Mouse (Mus musculus) embryonic facial prominence, embryonic 15.5 days (tissue): ENCODE results near the gene Dydc1. TPM values are rescaled to one million over a fixed set of nuclear protein-coding genes. Genes with fewer than 3 reads are reported as not detected.
"Not testable (repeated sequence)": the region's sequence is repeated elsewhere in the genome, so short reads cannot be mapped to it uniquely, and the experiment has no call there.

Experiments used
- ATAC-seq: fragments of 200-750 bp; cut with Nextera tagmentation; 2 replicates; pipeline ENCODE4 v1.8.0; 2017; ENCODE audit warnings: low read depth, moderate TSS enrichment; ENCODE audit not compliant: insufficient number of reproducible peaks, low FRiP score, low TSS enrichment
- H3K27ac ChIP-seq: fragments of 300-500 bp; sonication (generic); replicated peaks from 2 replicates; pipeline ENCODE4 v1.5.1; 2015; ENCODE audit warnings: mild to moderate bottlenecking, inconsistent platforms
- H3K27me3 ChIP-seq: fragments of 300-500 bp; sonication (generic); 2 replicates; pipeline ENCODE4 v1.6.1; 2015; ENCODE audit warnings: inconsistent platforms
- H3K36me3 ChIP-seq: fragments of 300-500 bp; sonication (generic); 2 replicates; pipeline ENCODE4 v1.6.1; 2015; ENCODE audit warnings: mild to moderate bottlenecking, inconsistent platforms
- H3K4me1 ChIP-seq: fragments of 300-500 bp; sonication (generic); 2 replicates; pipeline ENCODE4 v1.6.1; 2015; ENCODE audit warnings: inconsistent platforms
- H3K4me2 ChIP-seq: fragments of 300-500 bp; sonication (generic); replicated peaks from 2 replicates; pipeline ENCODE4 v1.6.1; 2015; ENCODE audit warnings: mild to moderate bottlenecking, inconsistent platforms
- H3K4me3 ChIP-seq: fragments of 300-500 bp; sonication (generic); replicated peaks from 2 replicates; pipeline ENCODE4 v1.5.1; 2015; ENCODE audit warnings: mild to moderate bottlenecking, inconsistent platforms
- H3K9ac ChIP-seq: fragments of 300-500 bp; sonication (generic); 2 replicates; pipeline ENCODE4 v1.6.1; 2015; ENCODE audit warnings: inconsistent platforms
- H3K9me3 ChIP-seq: fragments of 300-500 bp; sonication (generic); replicated peaks from 2 replicates; pipeline ENCODE4 v1.6.1; 2016; ENCODE audit warnings: inconsistent platforms
- WGBS: fragments of 180-500 bp; shearing (Covaris S2); methylation state at CpG from one replicate; pipeline ENCODE4 v1.1.7; 2015; 5-methylcytosine and 5-hydroxymethylcytosine counted together
- polyA plus RNA-seq: library from polyadenylated mRNA; unstranded; fragments of >200 nt; fragmentation: Nextera tagmentation; extraction: Ambion mirVana; gene quantifications from 2 replicates; pipeline ENCODE4 v1.2.1, GENCODE M21; 2015

Dydc1 gene
- polyA plus RNA-seq, 1 experiment from 2014 or later: 0.39 TPM

GRCm38 (mm10) chr14:41053190-41053589 is 19.5 kb upstream of the Dydc1 start:
- not testable (repeated sequence) for H3K36me3 ChIP-seq, H3K4me3 ChIP-seq
- WGBS: 71% methylated on average over 3 of the region's 4 CpGs

GRCm38 (mm10) chr14:41065168-41065567 is 7.5 kb upstream of the Dydc1 start:
- no peaks in the 10 kb centered on the region for H3K9me3 ChIP-seq
- H3K36me3 ChIP-seq: no peaks in the 10 kb centered on the region
- no peak overlapping the region for H3K27ac ChIP-seq
- no peaks in the 10 kb centered on the region for H3K27me3 ChIP-seq
- no peaks in the 10 kb centered on the region for H3K4me1 ChIP-seq
- no peak for ATAC-seq
- 57% methylated on average over 2 of the region's 2 CpGs for WGBS
- H3K4me2 ChIP-seq: no peak overlapping the region
- no peak overlapping the region for H3K9ac ChIP-seq
- no peak overlapping the region for H3K4me3 ChIP-seq

More at GRCm38 (mm10) chr14:41053190-41053589, 19.5 kb upstream of the Dydc1 start:
- H3K4me2 ChIP-seq, H3K9me3 ChIP-seq, ATAC-seq, H3K9ac ChIP-seq, H3K27me3 ChIP-seq, H3K4me1 ChIP-seq, H3K27ac ChIP-seq: not testable (repeated sequence)

DNA sequence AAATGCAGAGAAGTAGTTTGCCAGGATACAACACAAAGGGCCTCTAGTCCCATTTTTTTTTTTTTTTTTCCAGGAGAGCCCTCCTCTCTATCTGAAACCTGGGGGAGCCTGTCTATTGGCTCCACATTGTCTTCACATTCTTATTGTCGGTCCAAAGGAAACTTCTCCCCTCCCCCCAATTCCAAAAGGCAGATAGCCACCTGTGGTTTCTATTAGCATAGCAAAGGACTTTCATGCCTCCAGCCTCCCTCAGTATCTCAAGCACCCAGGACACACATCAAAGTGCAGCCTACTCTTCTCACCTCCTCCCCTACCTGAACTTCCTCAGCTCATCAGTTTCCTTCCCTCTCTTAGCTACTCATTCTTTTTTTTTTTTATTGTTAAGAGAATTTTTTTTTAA is 6.3 kb upstream of the Dydc1 start:
- WGBS: 10% methylated on average over 1 of the region's 1 CpGs
- Histone ChIP-seq H3K4me3 (no peak overlapping the region), H3K36me3 (no peaks in the 10 kb centered on the region), H3K4me2 (no peak overlapping the region), H3K9me3 (no peaks in the 10 kb centered on the region), H3K4me1 (no peaks in the 10 kb centered on the region), H3K9ac (no peak overlapping the region), H3K27ac (no peak overlapping the region), H3K27me3 (no peaks in the 10 kb centered on the region)
- ATAC-seq: no peak

GRCm38 (mm10) chr14:41069108-41069507 is 3.6 kb upstream of the Dydc1 start, which contains the start of gene Dydc2:
Gene Dydc2, minus strand, starts transcription at chr14:41069208.
- no peak for ATAC-seq
- H3K36me3 ChIP-seq: no peaks in the 10 kb centered on the region
- no peaks in the 10 kb centered on the region for H3K27me3 ChIP-seq
- no peak within 1 kb of the TSS for H3K4me3 ChIP-seq
- H3K9ac ChIP-seq: no peak within 1 kb of the TSS
- H3K4me2 ChIP-seq: no peak within 1 kb of the TSS
- peaks cover 10% of the 10 kb centered on the region; the same call in 1 of the 2 replicates for H3K4me1 ChIP-seq
- H3K27ac ChIP-seq: no peak within 1 kb of the TSS
- H3K9me3 ChIP-seq: no peaks in the 10 kb centered on the region

DNA sequence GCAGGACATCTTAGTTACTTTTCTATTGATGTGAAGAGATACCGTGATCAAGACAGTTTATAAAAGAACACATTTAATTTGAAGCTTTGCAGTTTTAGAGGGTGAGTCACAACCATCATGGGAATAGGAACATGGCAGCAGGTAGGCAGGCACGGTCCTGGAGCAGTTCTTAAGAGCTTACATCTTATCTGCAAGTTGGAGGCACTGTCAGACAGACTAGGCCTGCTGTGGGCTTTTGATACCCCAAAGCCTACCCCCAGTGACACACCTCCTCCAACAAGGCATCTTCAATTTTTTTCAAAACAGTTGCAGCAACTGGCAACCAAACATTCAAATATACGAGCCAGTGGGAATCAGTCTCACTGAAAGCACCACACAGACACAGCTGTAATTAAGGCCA is 2.4 kb upstream of the Dydc1 start:
- Histone ChIP-seq H3K27ac (no peak overlapping the region), H3K4me2 (no peak overlapping the region), H3K9ac (no peak overlapping the region), H3K36me3 (no peaks in the 10 kb centered on the region), H3K9me3 (no peaks in the 10 kb centered on the region), H3K27me3 (no peaks in the 10 kb centered on the region), H3K4me3 (no peak overlapping the region), H3K4me1 (peaks cover 10% of the 10 kb centered on the region; the same call in 1 of the 2 replicates)
- no peak for ATAC-seq
- 64% methylated on average over 3 of the region's 3 CpGs for WGBS

DNA sequence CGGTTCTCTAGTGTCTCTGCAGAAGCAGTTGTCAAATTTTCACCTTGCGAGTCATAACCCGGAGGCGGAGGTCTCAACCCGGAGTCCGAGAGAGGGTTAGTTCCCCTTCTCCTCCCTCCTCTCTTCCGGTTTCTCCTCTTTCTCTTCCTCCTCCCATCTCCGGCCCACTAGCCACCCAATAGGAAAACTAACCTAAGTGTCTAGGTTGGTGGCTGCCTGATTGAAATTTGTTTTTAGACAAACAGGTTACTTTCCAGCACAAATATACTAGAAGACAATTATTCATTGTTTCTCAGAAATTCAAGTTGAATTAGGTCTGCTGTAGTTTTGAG is 199 bp downstream of the Dydc1 start:
- no peak for ATAC-seq
- Histone ChIP-seq H3K4me1 (peaks cover 10% of the 10 kb centered on the region; the same call in 1 of the 2 replicates), H3K9ac (no peak overlapping the region), H3K9me3 (no peaks in the 10 kb centered on the region), H3K27me3 (no peaks in the 10 kb centered on the region), H3K4me2 (peak overlapping the region; percentile 60), H3K36me3 (no peaks in the 10 kb centered on the region), H3K4me3 (peak overlapping the region; percentile 43), H3K27ac (no peak overlapping the region)
- WGBS: 4% methylated on average over 8 of the region's 8 CpGs

GRCm38 (mm10) chr14:41082408-41082807 is 9.7 kb downstream of the Dydc1 start:
- 78% methylated on average over 2 of the region's 2 CpGs for WGBS
- Histone ChIP-seq H3K9me3 (no peaks in the 10 kb centered on the region), H3K4me3 (no peak overlapping the region), H3K27ac (no peak overlapping the region), H3K4me2 (no peak overlapping the region), H3K36me3 (no peaks in the 10 kb centered on the region), H3K4me1 (no peaks in the 10 kb centered on the region), H3K9ac (no peak overlapping the region), H3K27me3 (no peaks in the 10 kb centered on the region)
- ATAC-seq: no peak

- no peak overlapping the region for H3K27ac ChIP-seq
- no peak overlapping the region for H3K4me3 ChIP-seq
- H3K9me3 ChIP-seq: no peaks in the 10 kb centered on the region
- no peak for ATAC-seq
- WGBS: 92% methylated on average over 1 of the region's 1 CpGs
- H3K4me1 ChIP-seq: no peaks in the 10 kb centered on the region
- no peaks in the 10 kb centered on the region for H3K36me3 ChIP-seq
- no peak overlapping the region for H3K9ac ChIP-seq
- H3K4me2 ChIP-seq: no peak overlapping the region
- no peaks in the 10 kb centered on the region for H3K27me3 ChIP-seq
Measured at GRCm38 (mm10) chr14:41087509-41087908, 14.8 kb downstream of the Dydc1 start.

GRCm38 (mm10) chr14:41090777-41091176 is 18.1 kb downstream of the Dydc1 start:
- H3K9me3 ChIP-seq: no peaks in the 10 kb centered on the region
- no peaks in the 10 kb centered on the region for H3K36me3 ChIP-seq
- no peak overlapping the region for H3K9ac ChIP-seq
- H3K4me3 ChIP-seq: no peak overlapping the region
- no peak for ATAC-seq
- no peak overlapping the region for H3K4me2 ChIP-seq
- WGBS: 38% methylated on average over 8 of the region's 8 CpGs
- H3K4me1 ChIP-seq: no peaks in the 10 kb centered on the region
- no peaks in the 10 kb centered on the region for H3K27me3 ChIP-seq
- no peak overlapping the region for H3K27ac ChIP-seq

GRCm38 (mm10) chr14:41094114-41094513 is 21.4 kb downstream of the Dydc1 start:
- no peaks in the 10 kb centered on the region for H3K4me1 ChIP-seq
- H3K27ac ChIP-seq: no peak overlapping the region
- no peak overlapping the region for H3K4me2 ChIP-seq
- no peaks in the 10 kb centered on the region for H3K36me3 ChIP-seq
- H3K9ac ChIP-seq: no peak overlapping the region
- no peaks in the 10 kb centered on the region for H3K9me3 ChIP-seq
- no peak overlapping the region for H3K4me3 ChIP-seq
- 60% methylated on average over 1 of the region's 1 CpGs for WGBS
- no peaks in the 10 kb centered on the region for H3K27me3 ChIP-seq
- ATAC-seq: no peak

GRCm38 (mm10) chr14:41096296-41096860 is 23.7 kb downstream of the Dydc1 start:
- Histone ChIP-seq H3K36me3 (no peaks in the 10 kb centered on the region), H3K4me1 (no peaks in the 10 kb centered on the region), H3K9me3 (no peaks in the 10 kb centered on the region), H3K27me3 (no peaks in the 10 kb centered on the region), H3K27ac (no peak overlapping the region), H3K9ac (no peak overlapping the region), H3K4me2 (no peak overlapping the region), H3K4me3 (no peak overlapping the region)
- no peak for ATAC-seq
- 82% methylated on average over 3 of the region's 3 CpGs for WGBS

DNA sequence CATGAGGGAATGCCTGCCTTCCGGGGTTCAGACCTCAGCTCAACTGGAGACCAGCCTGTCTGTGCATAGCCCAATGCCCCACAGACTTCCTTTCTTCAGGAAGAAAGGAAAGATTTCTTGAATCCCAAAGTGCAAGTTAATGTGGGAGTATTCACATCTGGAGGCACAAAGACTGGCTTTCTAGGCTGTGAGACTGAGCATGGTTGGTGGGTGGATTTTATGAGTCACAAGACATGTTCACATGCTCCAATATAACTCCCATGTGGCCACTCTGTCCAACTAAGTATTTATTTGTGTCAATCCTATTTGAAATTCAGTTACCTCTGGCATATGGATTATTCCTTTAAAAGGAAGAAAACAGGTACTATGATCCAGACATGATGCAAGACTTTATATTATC is 26.0 kb downstream of the Dydc1 start:
- no peak for ATAC-seq
- WGBS: 80% methylated on average over 1 of the region's 1 CpGs
- no peak overlapping the region for H3K4me2 ChIP-seq

More for the DNA sequence above, 26.0 kb downstream of the Dydc1 start:
- Histone ChIP-seq H3K4me3 (no peak overlapping the region), H3K27ac (no peak overlapping the region), H3K9ac (no peak overlapping the region), H3K27me3 (no peaks in the 10 kb centered on the region), H3K9me3 (no peaks in the 10 kb centered on the region), H3K4me1 (no peaks in the 10 kb centered on the region), H3K36me3 (no peaks in the 10 kb centered on the region)
